Mouse (Mus musculus): Measurements from ENCODE around the gene Sh2d3c. TPM values are rescaled to one million over a fixed set of nuclear protein-coding genes. Genes with fewer than 3 reads are reported as not detected.

The Sh2d3c gene
- total and polyA plus RNA-seq, 3 experiments = 4.8 to 25.8 (median 11.1) TPM

GRCm38 (mm10) chr2:32724149-32724548 lies 3.3 kb downstream of the Sh2d3c start:
- peaks cover 24 to 53% of the 10 kb centered on the region in 2 experiments for H3K36me3 ChIP-seq (replicated peaks in 1 of 2; ENCODE audit: control insufficient read depth in 1 of 2, insufficient read depth in 1 of 2, low read length in 1 of 2)
- H3K9ac ChIP-seq (ENCODE audit: insufficient read depth, low read depth) = no peak overlapping the region
- no peak for DNase-seq (ENCODE audit: extremely low read depth)
- TF ChIP-seq EP300 (IDR thresholded peaks at IDR 0.05; ENCODE audit: low read length) = no peak
- no peak for TF ChIP-seq USF1 (IDR thresholded peaks at IDR 0.05; ENCODE audit: low read depth, low read length)
- no peak for TF ChIP-seq ZMIZ1 (IDR thresholded peaks at IDR 0.05; ENCODE audit: low read depth, low read length)
- no peak for TF ChIP-seq ELF1 (IDR thresholded peaks at IDR 0.05; ENCODE audit: low read depth, low read length)
- TF ChIP-seq IRF4 (IDR thresholded peaks at IDR 0.05; ENCODE audit: low read depth, low read length) = no peak
- TF ChIP-seq CHD2 (IDR thresholded peaks at IDR 0.05; ENCODE audit: low read length) = no peak
- TF ChIP-seq SIN3A (IDR thresholded peaks at IDR 0.05; ENCODE audit: low read length) = no peak
- no peak for TF ChIP-seq CHD1 (IDR thresholded peaks at IDR 0.05; ENCODE audit: low read depth, low read length)
- no peak for TF ChIP-seq KAT2A (IDR thresholded peaks at IDR 0.05; ENCODE audit: insufficient replicate concordance, low read length)
- TF ChIP-seq PAX5 (IDR thresholded peaks at IDR 0.05; ENCODE audit: low read length) = no peak
- TF ChIP-seq POLR2AphosphoS2 (IDR thresholded peaks at IDR 0.05; ENCODE audit: low read depth, low read length) = no peak
- TF ChIP-seq NRF1 (IDR thresholded peaks at IDR 0.05; ENCODE audit: low read depth, low read length) = no peak
- no peak for TF ChIP-seq MAZ (IDR thresholded peaks at IDR 0.05; ENCODE audit: low read depth, low read length)
- no peak for TF ChIP-seq JUN (IDR thresholded peaks at IDR 0.05; ENCODE audit: insufficient read depth, low read depth, low read length)
- TF ChIP-seq UBTF (IDR thresholded peaks at IDR 0.05; ENCODE audit: low read depth, low read length) = no peak
- no peak for TF ChIP-seq TBP (conservative IDR thresholded peaks at IDR 0.05; ENCODE audit: low read depth, low read length)
- TF ChIP-seq MEF2A (IDR thresholded peaks at IDR 0.05; ENCODE audit: borderline replicate concordance, low read depth, low read length) = no peak
- TF ChIP-seq TCF12 (IDR thresholded peaks at IDR 0.05; ENCODE audit: low read depth, low read length) = no peak
- no peak for TF ChIP-seq JUND (conservative IDR thresholded peaks at IDR 0.05; ENCODE audit: low read depth, low read length)
- no peak for TF ChIP-seq SMC3 (IDR thresholded peaks at IDR 0.05; ENCODE audit: low read depth, low read length)
- peaks cover 27% of the 10 kb centered on the region for H3K79me2 ChIP-seq (replicated peaks; ENCODE audit: control insufficient read depth, extremely low read depth, insufficient read depth, poor library complexity, severe bottlenecking)
- in situ Hi-C loops (cut with MboI; ENCODE audit: low pct_ligation_motif_present, low pct_unique_long_range_greater_than_20kb, low sequenced_read_pairs) = no loop called here
- dilution Hi-C loops (cut with MboI; ENCODE audit: extremely low pct_ligation_motif_present, extremely low pct_unique_long_range_greater_than_20kb, low sequenced_read_pairs) = no loop called here
- H3K4me2 ChIP-seq (ENCODE audit: insufficient read depth, low read depth, poor library complexity, severe bottlenecking) = no peak overlapping the region
- no peak overlapping the region for H3K4me3 ChIP-seq (replicated peaks in 1 of 3; ENCODE audit: low read depth in 2 of 3, low read length in 2 of 3, poor library complexity in 1 of 3)
- peaks cover 33 to 69% of the 10 kb centered on the region in 2 experiments for H3K4me1 ChIP-seq (ENCODE audit: control insufficient read depth in 1 of 2, insufficient read depth in 2 of 2)
- H3K27ac ChIP-seq (ENCODE audit: insufficient read depth, low read depth) = no peak overlapping the region
- H3K9me3 ChIP-seq (replicated peaks; ENCODE audit: low read length) = peaks cover 4% of the 10 kb centered on the region
- H3K27me3 ChIP-seq (replicated peaks) = no peaks in the 10 kb centered on the region
